Mouse (Mus musculus) liver, embryonic 11.5 days (tissue): ENCODE results near the gene Cgref1. TPM values are rescaled to one million over a fixed set of nuclear protein-coding genes. Genes with fewer than 3 reads are reported as not detected.

Source experiments
- ATAC-seq: fragments of 200-750 bp; cut with Nextera tagmentation; replicated peaks from 2 replicates; pipeline ENCODE4 v1.8.0; 2017; ENCODE audit warnings: moderate number of reproducible peaks, mild to moderate bottlenecking, moderate TSS enrichment, moderate library complexity; ENCODE audit not compliant: low FRiP score
- DNase-seq: peaks from one replicate; pipeline ENCODE4 v3.0.0-alpha.2; 2017; ENCODE audit warnings: low spot score
- H3K27ac ChIP-seq: fragments of 300-500 bp; sonication (generic); 2 replicates; pipeline ENCODE4 v1.5.1; 2014; ENCODE audit warnings: mild to moderate bottlenecking, low read depth, low read length, control low read depth
- H3K27me3 ChIP-seq: fragments of 300-500 bp; sonication (generic); replicated peaks from 2 replicates; pipeline ENCODE4 v1.6.1; 2014; ENCODE audit warnings: low read length, mixed read lengths; ENCODE audit not compliant: control insufficient read depth, insufficient read depth
- H3K36me3 ChIP-seq: fragments of 300-500 bp; sonication (generic); 2 replicates; pipeline ENCODE4 v1.6.1; 2014; ENCODE audit warnings: mild to moderate bottlenecking, low read length, moderate library complexity, mixed read lengths; ENCODE audit not compliant: control insufficient read depth, insufficient read depth
- H3K4me1 ChIP-seq: fragments of 300-500 bp; sonication (generic); replicated peaks from 2 replicates; pipeline ENCODE4 v1.6.1; 2014; ENCODE audit warnings: low read length, mixed read lengths; ENCODE audit not compliant: control insufficient read depth, insufficient read depth
- H3K4me2 ChIP-seq: fragments of 300-500 bp; sonication (generic); 2 replicates; pipeline ENCODE4 v1.6.1; 2014; ENCODE audit warnings: mild to moderate bottlenecking, control low read depth, moderate library complexity
- H3K4me3 ChIP-seq: fragments of 300-500 bp; sonication (generic); 2 replicates; pipeline ENCODE4 v1.5.1; 2014; ENCODE audit warnings: low read depth, low read length, control low read depth
- H3K9ac ChIP-seq: fragments of 300-500 bp; sonication (generic); 2 replicates; pipeline ENCODE4 v1.6.1; 2014; ENCODE audit warnings: low read depth, low read length, control low read depth
- H3K9me3 ChIP-seq: fragments of 300-500 bp; sonication (generic); 2 replicates; pipeline ENCODE4 v1.6.1; 2016; ENCODE audit warnings: low read length, inconsistent platforms, mixed read lengths; ENCODE audit not compliant: control insufficient read depth
- WGBS: fragments of 180-500 bp; shearing (Covaris S2); extraction: QIAGEN DNeasy Blood & Tissue Kit; methylation state at CpG from one replicate; pipeline ENCODE4 v1.1.7; 2014; 5-methylcytosine and 5-hydroxymethylcytosine counted together
- polyA plus RNA-seq: library from polyadenylated mRNA; unstranded; fragments of >200 nt; fragmentation: Nextera tagmentation; extraction: Ambion mirVana; gene quantifications from 2 replicates; pipeline ENCODE4 v1.2.1, GENCODE M21; 2014

Cgref1 gene
- polyA plus RNA-seq, 1 experiment from 2014 or later = 8.2 TPM

DNA sequence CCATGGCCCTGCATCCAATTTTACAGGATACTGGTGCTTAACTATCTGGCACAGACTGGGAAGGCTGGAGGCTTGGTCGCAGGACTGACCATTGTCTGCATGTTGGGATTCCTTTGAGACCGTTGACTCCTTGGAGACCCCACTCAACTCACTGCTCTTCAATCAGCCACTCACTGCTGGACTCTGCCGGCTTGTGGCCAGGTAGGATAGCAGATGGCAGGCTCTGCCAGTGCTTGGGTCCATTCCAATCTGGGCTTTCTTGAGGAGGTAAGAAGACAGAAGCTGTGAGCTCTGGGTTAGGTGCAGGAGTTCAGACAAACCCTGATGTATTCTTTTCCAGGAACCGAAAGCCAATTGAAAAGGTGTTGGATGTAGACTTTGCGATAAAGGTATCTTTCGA, 8.7 kb upstream of the Cgref1 start:
- H3K9me3 ChIP-seq = no peaks in the 10 kb centered on the region
- no peak overlapping the region for H3K27ac ChIP-seq
- DNase-seq (no peak), ATAC-seq (no peak)
- peaks cover 15% of the 10 kb centered on the region for H3K4me1 ChIP-seq
- H3K4me3 ChIP-seq = no peak overlapping the region
- H3K4me2 ChIP-seq = no peak overlapping the region
- no peak overlapping the region for H3K9ac ChIP-seq
- peaks cover 39% of the 10 kb centered on the region for H3K36me3 ChIP-seq
- no peaks in the 10 kb centered on the region for H3K27me3 ChIP-seq
- WGBS = 94% methylated on average over 6 of the region's 6 CpGs

DNA sequence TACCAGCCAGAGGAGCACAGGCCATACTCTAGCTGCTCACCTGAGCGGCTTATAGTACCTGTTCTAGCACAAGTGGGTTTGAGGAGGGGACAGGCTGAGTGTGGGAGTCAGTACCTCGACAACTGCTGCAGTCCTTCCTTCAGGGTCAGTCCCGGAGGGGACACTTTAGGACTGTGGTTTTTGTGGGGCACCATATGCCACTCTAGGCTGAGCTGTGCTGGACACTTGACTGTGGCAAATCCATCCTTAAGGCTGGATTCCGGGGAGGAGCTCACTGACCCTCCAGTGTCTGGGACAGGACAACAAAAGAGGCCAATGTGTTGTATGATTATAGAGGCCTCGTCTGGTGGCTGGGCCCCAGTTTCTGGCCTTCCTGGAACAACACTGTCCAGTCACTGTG, 7.2 kb upstream of the Cgref1 start:
- Histone ChIP-seq H3K27me3 (no peaks in the 10 kb centered on the region), H3K4me1 (peaks cover 10% of the 10 kb centered on the region), H3K9me3 (no peaks in the 10 kb centered on the region), H3K4me3 (no peak overlapping the region), H3K9ac (no peak overlapping the region), H3K36me3 (peaks cover 29% of the 10 kb centered on the region), H3K4me2 (no peak overlapping the region), H3K27ac (no peak overlapping the region)
- DNase-seq (no peak), ATAC-seq (no peak)
- 82% methylated on average over 5 of the region's 5 CpGs for WGBS

DNA sequence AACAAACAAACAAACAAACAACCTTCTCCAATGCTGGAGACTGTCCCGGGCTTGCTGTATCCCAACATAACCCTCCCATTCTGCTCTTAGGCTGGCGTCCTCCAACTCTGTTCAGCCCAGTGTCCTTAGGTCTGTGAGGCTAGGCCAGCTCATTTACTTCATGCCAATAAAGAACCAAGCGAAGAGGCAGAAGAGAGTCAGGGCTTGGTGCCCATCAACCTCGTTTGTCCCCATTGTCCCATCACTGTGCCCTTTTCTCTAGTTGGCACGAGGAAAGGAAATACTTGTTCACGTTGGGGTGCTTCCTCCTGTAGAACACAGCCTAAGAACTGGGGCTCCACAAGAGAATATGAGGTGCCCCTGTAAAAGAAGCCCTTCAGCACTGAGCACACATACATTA, 6.3 kb upstream of the Cgref1 start:
- Histone ChIP-seq H3K36me3 (peaks cover 26% of the 10 kb centered on the region), H3K27me3 (no peaks in the 10 kb centered on the region), H3K27ac (no peak overlapping the region), H3K9me3 (no peaks in the 10 kb centered on the region), H3K9ac (no peak overlapping the region), H3K4me3 (no peak overlapping the region), H3K4me1 (peaks cover 10% of the 10 kb centered on the region), H3K4me2 (no peak overlapping the region)
- DNase-seq (no peak), ATAC-seq (no peak)
- 83% methylated on average over 6 of the region's 6 CpGs for WGBS

DNA sequence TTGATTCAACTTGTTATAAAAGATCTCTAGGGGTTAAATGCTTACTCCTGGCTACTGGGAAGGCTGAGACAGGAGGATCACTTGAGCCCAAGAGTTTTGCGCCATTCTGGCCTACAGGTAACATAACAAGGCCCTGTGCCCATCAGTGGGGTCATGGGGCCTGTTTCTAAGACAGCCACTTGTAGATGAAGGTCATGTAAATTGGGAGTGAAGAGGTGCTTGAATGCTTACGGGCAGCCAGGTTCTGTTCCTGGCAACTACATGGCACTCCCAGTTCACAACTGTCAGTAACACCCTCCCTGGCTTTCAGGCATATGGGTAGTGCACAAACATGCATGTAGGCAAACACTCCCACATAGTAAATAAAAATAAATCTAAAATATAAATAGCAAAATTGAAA, 5.5 kb upstream of the Cgref1 start:
- H3K36me3 ChIP-seq = peaks cover 23% of the 10 kb centered on the region
- H3K27me3 ChIP-seq = no peaks in the 10 kb centered on the region; the same call in 1 of the 2 replicates
- H3K4me1 ChIP-seq = peaks cover 10% of the 10 kb centered on the region
- peak overlapping the region; percentile 62; the same call in 1 of the 2 replicates for H3K4me3 ChIP-seq
- DNase-seq (no peak), ATAC-seq (no peak)
- H3K9ac ChIP-seq = no peak overlapping the region
- H3K9me3 ChIP-seq = no peaks in the 10 kb centered on the region
- no peak overlapping the region for H3K27ac ChIP-seq
- peak overlapping the region; percentile 78 for H3K4me2 ChIP-seq
- 94% methylated on average over 2 of the region's 2 CpGs for WGBS

DNA sequence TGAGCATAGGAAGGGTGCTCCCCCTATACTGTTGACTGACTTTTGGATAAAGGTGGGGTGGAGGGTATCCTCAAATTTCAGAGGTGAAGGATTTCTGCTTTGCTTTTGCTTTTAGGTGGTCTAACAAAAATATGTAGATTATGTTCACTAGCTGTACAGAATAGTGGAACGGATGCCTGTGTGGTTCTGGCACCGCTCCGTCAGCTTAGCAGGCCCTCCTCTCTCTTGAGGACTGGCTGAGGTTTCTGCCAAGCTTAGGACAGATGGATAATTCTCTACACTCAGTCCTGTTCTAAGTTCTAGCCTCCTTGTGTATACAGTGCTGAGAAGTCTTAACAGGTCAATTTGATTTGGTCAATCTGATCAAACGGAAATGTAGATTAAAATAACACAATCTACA, 5.1 kb upstream of the Cgref1 start:
- DNase-seq = no peak
- H3K9me3 ChIP-seq = no peaks in the 10 kb centered on the region
- 74% methylated on average over 4 of the region's 4 CpGs for WGBS
- H3K27ac ChIP-seq = peak overlapping the region; percentile 6; the same call in 1 of the 2 replicates
- peaks cover 2% of the 10 kb centered on the region; the same call in 1 of the 2 replicates for H3K27me3 ChIP-seq
- ATAC-seq = no peak
- peak overlapping the region; percentile 63 for H3K9ac ChIP-seq
- H3K4me1 ChIP-seq = peaks cover 10% of the 10 kb centered on the region
- H3K36me3 ChIP-seq = peaks cover 22% of the 10 kb centered on the region
- H3K4me2 ChIP-seq = peak overlapping the region; percentile 78
- H3K4me3 ChIP-seq = peak overlapping the region; percentile 62

DNA sequence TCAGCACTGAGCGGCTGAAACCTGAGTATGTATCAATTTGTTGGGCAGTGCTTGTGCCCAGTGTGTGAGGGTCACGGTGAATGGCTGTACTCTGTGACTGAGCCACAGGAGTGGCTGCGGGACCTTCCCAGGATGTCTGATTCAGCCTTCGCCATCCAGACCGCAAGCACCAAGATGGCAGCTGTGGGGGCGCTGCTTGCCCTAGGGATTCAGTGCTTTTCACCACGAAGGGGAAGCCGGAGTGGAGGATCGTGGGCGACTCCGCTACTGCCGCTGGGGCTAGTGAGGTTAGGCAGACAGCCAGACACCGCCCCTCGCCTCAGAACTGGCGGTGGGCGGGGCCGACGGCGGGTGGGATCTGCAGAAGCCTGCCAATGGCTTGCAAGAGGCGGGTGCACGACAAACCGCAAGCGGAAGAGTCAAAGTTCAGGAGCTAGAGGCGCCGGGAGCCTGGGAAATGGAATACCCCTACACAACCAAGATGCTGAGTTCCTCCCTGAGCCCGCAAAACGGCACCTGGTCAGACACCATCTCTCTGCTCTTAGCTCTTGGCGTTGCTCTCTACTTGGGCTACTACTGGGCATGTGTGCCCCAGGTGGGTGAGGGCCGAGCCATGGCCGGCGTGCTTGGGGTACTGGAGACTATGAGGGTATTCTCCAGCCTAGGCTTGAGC, 4.4 kb upstream of the Cgref1 start:
- Histone ChIP-seq H3K4me3 (peak overlapping the region; percentile 62), H3K9me3 (no peaks in the 10 kb centered on the region), H3K4me2 (peak overlapping the region; percentile 78), H3K9ac (peak overlapping the region; percentile 63), H3K36me3 (peaks cover 19% of the 10 kb centered on the region), H3K27ac (peak overlapping the region; percentile 6; the same call in 1 of the 2 replicates), H3K27me3 (peaks cover 5% of the 10 kb centered on the region; the same call in 1 of the 2 replicates), H3K4me1 (peaks cover 14% of the 10 kb centered on the region)
- whole genome bisulfite sequencing = under 1% methylated on average over 31 of the region's 31 CpGs
- ATAC-seq (peak; percentile 91), DNase-seq (peak; percentile 92)

DNA sequence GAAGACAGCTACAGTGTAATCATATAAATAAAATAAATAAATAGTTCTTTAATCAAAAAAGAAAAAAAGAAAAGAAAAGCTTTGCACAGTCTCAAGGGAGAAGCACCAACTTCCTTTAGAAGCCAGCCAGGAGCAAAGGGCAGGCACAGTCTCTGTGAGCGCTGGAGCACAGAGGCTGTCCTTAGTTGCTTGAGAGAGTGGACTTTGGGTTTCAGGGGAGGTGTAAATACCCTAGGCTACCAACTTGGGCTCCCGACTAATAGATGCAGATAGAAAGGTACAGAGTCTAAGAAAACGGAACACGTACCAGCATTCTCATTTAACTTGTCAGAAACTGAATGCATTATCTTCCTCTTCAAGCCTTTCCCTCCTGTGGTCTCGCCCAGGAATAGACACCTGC, 3.2 kb upstream of the Cgref1 start:
- Histone ChIP-seq H3K36me3 (peaks cover 9% of the 10 kb centered on the region), H3K9ac (no peak overlapping the region), H3K27me3 (peaks cover 5% of the 10 kb centered on the region; the same call in 1 of the 2 replicates), H3K4me2 (no peak overlapping the region; the same call in 1 of the 2 replicates), H3K4me1 (peaks cover 14% of the 10 kb centered on the region), H3K4me3 (no peak overlapping the region), H3K27ac (no peak overlapping the region), H3K9me3 (no peaks in the 10 kb centered on the region)
- 72% methylated on average over 5 of the region's 5 CpGs for WGBS
- DNase-seq (no peak), ATAC-seq (no peak)

DNA sequence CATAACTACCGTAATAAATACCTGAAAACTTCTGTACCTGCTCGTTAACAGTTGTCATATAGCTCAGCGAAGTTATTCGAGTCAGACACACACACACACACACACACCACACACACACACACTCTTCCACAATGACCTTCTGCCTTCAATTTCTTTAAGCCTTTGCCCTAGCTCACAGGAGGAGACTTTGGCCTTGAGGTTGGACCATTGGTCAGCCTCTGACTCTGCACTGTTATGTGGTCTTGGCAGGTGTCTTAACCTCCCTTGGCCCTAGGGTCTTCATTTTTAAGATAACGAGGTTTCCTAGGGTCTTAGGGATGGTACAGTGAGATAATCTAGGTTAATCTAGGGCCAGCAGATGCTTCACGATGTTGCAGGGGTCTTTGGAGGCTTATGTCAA, 1.0 kb downstream of the Cgref1 start:
- H3K4me2 ChIP-seq = no peak overlapping the region
- WGBS = 81% methylated on average over 6 of the region's 6 CpGs

DNA sequence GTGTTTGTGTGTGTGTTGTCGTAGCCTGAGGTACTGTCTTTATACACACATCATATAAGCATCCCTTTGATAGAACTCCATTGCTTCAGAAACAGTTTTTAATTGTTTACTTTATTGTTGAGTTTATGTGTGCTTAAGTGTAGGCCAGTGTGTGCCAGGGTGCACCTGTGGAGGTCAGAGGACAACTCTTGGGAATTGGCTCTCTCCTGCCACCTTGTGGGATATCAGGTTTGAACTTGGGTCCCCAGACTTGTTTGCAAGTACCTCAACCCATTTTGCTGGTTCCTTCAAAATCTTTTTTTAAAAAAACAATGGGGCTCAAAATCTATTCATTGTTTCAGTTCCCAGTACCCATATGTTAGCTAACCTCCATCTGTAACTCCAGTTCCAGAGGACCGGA, 2.4 kb downstream of the Cgref1 start:
- no peak overlapping the region for H3K4me3 ChIP-seq
- DNase-seq (no peak), ATAC-seq (no peak)
- no peaks in the 10 kb centered on the region for H3K36me3 ChIP-seq
- no peaks in the 10 kb centered on the region for H3K9me3 ChIP-seq
- WGBS = 93% methylated on average over 2 of the region's 2 CpGs
- no peak overlapping the region for H3K9ac ChIP-seq
- H3K4me1 ChIP-seq = peaks cover 3% of the 10 kb centered on the region; the same call in 1 of the 2 replicates
- no peak overlapping the region for H3K4me2 ChIP-seq
- H3K27ac ChIP-seq = no peak overlapping the region
- peaks cover 5% of the 10 kb centered on the region; the same call in 1 of the 2 replicates for H3K27me3 ChIP-seq

More for the DNA sequence above, 1.0 kb downstream of the Cgref1 start:
- H3K9ac ChIP-seq = no peak overlapping the region
- DNase-seq = no peak
- H3K27ac ChIP-seq = no peak overlapping the region
- H3K27me3 ChIP-seq = peaks cover 5% of the 10 kb centered on the region; the same call in 1 of the 2 replicates
- peaks cover 9% of the 10 kb centered on the region for H3K4me1 ChIP-seq
- no peak for ATAC-seq
- H3K9me3 ChIP-seq = no peaks in the 10 kb centered on the region
- H3K36me3 ChIP-seq = no peaks in the 10 kb centered on the region
- no peak overlapping the region for H3K4me3 ChIP-seq
